Mouse (Mus musculus): ENCODE results near the gene Gm21731. TPM values are rescaled to one million over a fixed set of nuclear protein-coding genes. Genes with fewer than 3 reads are reported as not detected.
"Not testable (repeated sequence)": the region's sequence is repeated elsewhere in the genome, so short reads cannot be mapped to it uniquely, and the experiment has no call there.

The Gm21731 gene
- total RNA-seq (2014; rRNA removed) (not detected in 2 replicates), polyA plus RNA-seq (2015; fragmentation: Nextera tagmentation; extraction: Ambion mirVana) (not detected in 2 replicates)

DNA sequence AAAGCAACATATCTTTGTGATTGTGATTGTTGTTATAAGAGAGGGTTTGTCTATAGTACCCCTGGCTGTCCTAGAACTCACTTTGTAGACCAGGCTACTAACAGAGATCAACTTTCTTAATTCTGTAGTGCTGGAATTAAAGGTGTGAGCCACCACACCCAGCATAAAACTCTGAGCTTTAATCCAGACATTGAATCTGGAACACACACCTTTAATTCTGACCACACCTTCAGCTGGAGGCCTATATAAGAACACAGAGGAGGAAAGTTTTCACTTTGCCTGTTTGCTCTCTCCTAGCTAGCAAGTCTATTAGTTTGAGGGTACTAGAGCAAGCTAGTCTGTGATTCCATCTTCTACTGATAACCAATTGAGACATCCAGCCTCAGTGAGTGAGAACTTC is at the start of gene Gm21731:
Gm21731 (plus strand) TSS at position 301 of the 400 bp plus-strand sequence.
- H3K4me2 ChIP-seq (ENCODE audit: low read depth, low read length, poor library complexity, severe bottlenecking); H3K36me3 ChIP-seq (ENCODE audit: insufficient read depth, low read length); ATAC-seq (ENCODE audit: low FRiP score); H3K9ac ChIP-seq (replicated peaks; ENCODE audit: low read length, poor library complexity, severe bottlenecking); DNase-seq (ENCODE audit: low spot score); H3K9me3 ChIP-seq (ENCODE audit: low read length); H3K4me3 ChIP-seq (ENCODE audit: low read depth, low read length); H3K27ac ChIP-seq (ENCODE audit: low read depth, low read length); H3K4me1 ChIP-seq (ENCODE audit: insufficient read depth, low read length); H3K27me3 ChIP-seq (ENCODE audit: insufficient read depth, low read length): not testable (repeated sequence)

DNA sequence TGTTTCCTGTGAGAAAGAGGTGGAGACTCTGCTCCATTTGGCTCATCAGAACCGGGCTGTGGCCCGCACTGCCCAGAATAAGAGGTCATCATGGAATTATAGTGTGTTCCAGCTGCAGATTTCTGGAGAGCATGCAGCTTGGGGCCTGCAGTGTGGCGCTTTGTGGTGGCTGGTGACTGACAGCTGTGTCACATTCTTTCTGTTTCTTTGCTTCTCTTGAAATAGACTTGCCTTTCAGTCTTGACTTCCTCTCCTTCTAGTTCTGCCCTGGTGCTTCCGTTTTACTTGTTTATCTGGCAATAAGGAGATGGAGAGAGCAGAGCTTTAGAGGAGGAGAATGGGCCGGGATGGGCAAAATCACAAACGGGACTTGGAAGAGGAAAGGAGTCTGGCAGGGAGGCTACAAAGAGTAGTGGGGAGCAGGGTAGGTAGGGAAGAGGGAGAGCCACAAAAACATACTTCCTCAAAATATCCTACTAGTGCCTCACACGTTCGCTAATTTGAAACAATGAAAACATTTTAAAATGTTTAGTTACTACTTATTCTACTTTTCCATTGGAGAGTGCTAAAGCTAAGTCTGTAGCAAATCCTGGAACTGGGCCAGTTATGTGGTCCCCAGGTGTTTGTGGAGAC is 42.6 kb upstream of the Gm21731 start:
- 69% methylated on average over 6 of the region's 8 CpGs for WGBS
- not testable (repeated sequence) for H3K27ac ChIP-seq (ENCODE audit: low read depth, low read length); H3K9me3 ChIP-seq (ENCODE audit: low read length); DNase-seq (ENCODE audit: low spot score); ATAC-seq (ENCODE audit: low FRiP score); H3K4me2 ChIP-seq (ENCODE audit: low read depth, low read length, poor library complexity, severe bottlenecking); H3K27me3 ChIP-seq (ENCODE audit: insufficient read depth, low read length); H3K4me3 ChIP-seq (ENCODE audit: low read depth, low read length); H3K9ac ChIP-seq (replicated peaks; ENCODE audit: low read length, poor library complexity, severe bottlenecking); H3K4me1 ChIP-seq (ENCODE audit: insufficient read depth, low read length); H3K36me3 ChIP-seq (ENCODE audit: insufficient read depth, low read length)

DNA sequence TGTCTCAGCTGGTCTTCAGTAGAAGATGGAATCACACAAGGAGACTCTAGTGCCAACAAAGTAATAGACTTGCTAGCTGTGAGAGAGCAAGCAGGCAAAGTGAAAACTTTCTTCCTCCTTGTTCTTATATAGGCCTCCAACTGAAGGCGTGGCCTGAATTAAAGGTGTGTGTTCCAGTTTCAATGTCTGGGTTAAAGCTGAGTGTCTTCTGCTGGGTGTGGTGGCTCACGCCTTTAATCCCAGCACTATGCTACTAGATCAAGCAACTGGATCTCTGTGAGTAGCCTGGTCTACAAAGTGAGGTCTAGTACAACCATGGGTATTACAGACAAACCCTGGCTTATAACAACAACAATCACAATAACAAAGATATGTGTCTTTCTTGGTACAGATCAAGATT is 23.1 kb upstream of the Gm21731 start, which contains the start of gene Gm21762:
Gm21762 (minus strand) TSS at position 101 of the 400 bp plus-strand sequence.
- H3K4me1 ChIP-seq (ENCODE audit: insufficient read depth, low read length); H3K4me3 ChIP-seq (ENCODE audit: low read depth, low read length); H3K36me3 ChIP-seq (ENCODE audit: insufficient read depth, low read length); H3K9ac ChIP-seq (replicated peaks; ENCODE audit: low read length, poor library complexity, severe bottlenecking); H3K4me2 ChIP-seq (ENCODE audit: low read depth, low read length, poor library complexity, severe bottlenecking); H3K27ac ChIP-seq (ENCODE audit: low read depth, low read length); H3K27me3 ChIP-seq (ENCODE audit: insufficient read depth, low read length); H3K9me3 ChIP-seq (ENCODE audit: low read length); ATAC-seq (ENCODE audit: low FRiP score); DNase-seq (ENCODE audit: low spot score): not testable (repeated sequence)
- WGBS: no CpG with 5 or more reads among the region's 2 CpGs

GRCm38 (mm10) chr13:120220922-120221321 is 18.0 kb upstream of the Gm21731 start:
- H3K27ac ChIP-seq (ENCODE audit: low read depth, low read length); H3K9ac ChIP-seq (replicated peaks; ENCODE audit: low read length, poor library complexity, severe bottlenecking); H3K9me3 ChIP-seq (ENCODE audit: low read length); H3K4me1 ChIP-seq (ENCODE audit: insufficient read depth, low read length); DNase-seq (ENCODE audit: low spot score); ATAC-seq (ENCODE audit: low FRiP score); H3K27me3 ChIP-seq (ENCODE audit: insufficient read depth, low read length); H3K36me3 ChIP-seq (ENCODE audit: insufficient read depth, low read length); H3K4me2 ChIP-seq (ENCODE audit: low read depth, low read length, poor library complexity, severe bottlenecking); H3K4me3 ChIP-seq (ENCODE audit: low read depth, low read length): not testable (repeated sequence)
- WGBS: 89% methylated on average over 5 of the region's 5 CpGs

- H3K27ac ChIP-seq (ENCODE audit: low read depth, low read length); H3K4me2 ChIP-seq (ENCODE audit: low read depth, low read length, poor library complexity, severe bottlenecking); H3K4me1 ChIP-seq (ENCODE audit: insufficient read depth, low read length); H3K9me3 ChIP-seq (ENCODE audit: low read length); H3K27me3 ChIP-seq (ENCODE audit: insufficient read depth, low read length); H3K36me3 ChIP-seq (ENCODE audit: insufficient read depth, low read length); H3K4me3 ChIP-seq (ENCODE audit: low read depth, low read length); H3K9ac ChIP-seq (replicated peaks; ENCODE audit: low read length, poor library complexity, severe bottlenecking); ATAC-seq (ENCODE audit: low FRiP score); DNase-seq (ENCODE audit: low spot score): not testable (repeated sequence)
- 97% methylated on average over 16 of the region's 25 CpGs for WGBS
Measured at GRCm38 (mm10) chr13:120223012-120223659, 15.8 kb upstream of the Gm21731 start.

DNA sequence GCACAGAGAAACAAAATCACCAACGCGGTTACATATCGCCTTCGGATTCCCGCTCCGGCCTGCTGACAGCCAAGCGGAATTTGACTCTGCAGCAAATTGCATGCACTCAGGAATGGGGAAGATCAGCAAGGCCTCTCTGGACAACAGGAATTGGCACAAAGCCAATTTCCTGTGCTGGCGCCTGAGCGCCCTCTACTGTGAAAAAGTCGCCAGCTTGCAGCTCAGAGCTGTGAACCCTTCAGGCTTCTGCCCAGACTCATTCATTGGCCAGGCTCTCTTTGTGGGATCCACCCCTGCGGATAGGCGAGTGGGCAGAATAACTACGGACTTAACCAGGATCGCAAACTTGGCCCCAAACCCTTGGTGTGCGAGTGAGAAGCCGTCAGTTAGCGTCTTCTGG is 7.1 kb upstream of the Gm21731 start:
- H3K4me3 ChIP-seq (ENCODE audit: low read depth, low read length); H3K27me3 ChIP-seq (ENCODE audit: insufficient read depth, low read length); H3K27ac ChIP-seq (ENCODE audit: low read depth, low read length); H3K9me3 ChIP-seq (ENCODE audit: low read length); H3K9ac ChIP-seq (replicated peaks; ENCODE audit: low read length, poor library complexity, severe bottlenecking); H3K4me2 ChIP-seq (ENCODE audit: low read depth, low read length, poor library complexity, severe bottlenecking); DNase-seq (ENCODE audit: low spot score); H3K36me3 ChIP-seq (ENCODE audit: insufficient read depth, low read length); H3K4me1 ChIP-seq (ENCODE audit: insufficient read depth, low read length): not testable (repeated sequence)
- ATAC-seq (ENCODE audit: low FRiP score): peak; percentile 31; the same call in 1 of the 2 replicates
- 97% methylated on average over 16 of the region's 17 CpGs for WGBS

GRCm38 (mm10) chr13:120232447-120233049 is 6.4 kb upstream of the Gm21731 start:
- H3K9ac ChIP-seq (replicated peaks; ENCODE audit: low read length, poor library complexity, severe bottlenecking); H3K4me3 ChIP-seq (ENCODE audit: low read depth, low read length); DNase-seq (ENCODE audit: low spot score); H3K4me1 ChIP-seq (ENCODE audit: insufficient read depth, low read length); H3K9me3 ChIP-seq (ENCODE audit: low read length); H3K4me2 ChIP-seq (ENCODE audit: low read depth, low read length, poor library complexity, severe bottlenecking); H3K27me3 ChIP-seq (ENCODE audit: insufficient read depth, low read length); H3K27ac ChIP-seq (ENCODE audit: low read depth, low read length); H3K36me3 ChIP-seq (ENCODE audit: insufficient read depth, low read length); ATAC-seq (ENCODE audit: low FRiP score): not testable (repeated sequence)
- 79% methylated on average over 13 of the region's 25 CpGs for WGBS

GRCm38 (mm10) chr13:120251208-120251924 is 12.5 kb downstream of the Gm21731 start:
- ATAC-seq (ENCODE audit: low FRiP score); H3K4me2 ChIP-seq (ENCODE audit: low read depth, low read length, poor library complexity, severe bottlenecking); H3K27ac ChIP-seq (ENCODE audit: low read depth, low read length); H3K4me3 ChIP-seq (ENCODE audit: low read depth, low read length); H3K36me3 ChIP-seq (ENCODE audit: insufficient read depth, low read length); H3K4me1 ChIP-seq (ENCODE audit: insufficient read depth, low read length); H3K27me3 ChIP-seq (ENCODE audit: insufficient read depth, low read length); H3K9me3 ChIP-seq (ENCODE audit: low read length); DNase-seq (ENCODE audit: low spot score); H3K9ac ChIP-seq (replicated peaks; ENCODE audit: low read length, poor library complexity, severe bottlenecking): not testable (repeated sequence)
- 85% methylated on average over 2 of the region's 3 CpGs for WGBS

Measured in midbrain, postnatal 0 days (tissue).